Mouse (Mus musculus) liver, adult 2 months (tissue): ENCODE data around the gene Zfp64. TPM values are rescaled to one million over a fixed set of nuclear protein-coding genes. Genes with fewer than 3 reads are reported as not detected.

Experiments used
- DNase-seq: peaks from one replicate; pipeline ENCODE4 v3.0.0-alpha.2; 2011; ENCODE audit warnings: low read depth, low spot score; ENCODE audit errors: extremely low read depth
- H3K27ac ChIP-seq: fragments of 200-500 bp; replicated peaks from 2 replicates; pipeline ENCODE4 v1.5.1; 2012; ENCODE audit warnings: low read depth, mild to moderate bottlenecking, control low read depth, inconsistent platforms, low read length; ENCODE audit not compliant: insufficient read depth
- H3K27me3 ChIP-seq: fragments of 200-500 bp; 2 replicates; pipeline ENCODE4 v1.6.1; 2012; ENCODE audit warnings: mild to moderate bottlenecking, moderate library complexity, low read length, inconsistent platforms; ENCODE audit not compliant: control insufficient read depth, insufficient read depth
- H3K36me3 ChIP-seq: fragments of 200-500 bp; 2 replicates; pipeline ENCODE4 v1.6.1; 2012; ENCODE audit warnings: low read length, inconsistent platforms; ENCODE audit not compliant: control insufficient read depth, insufficient read depth
- H3K4me1 ChIP-seq: fragments of 200-500 bp; 2 replicates; pipeline ENCODE4 v1.6.1; 2011; ENCODE audit warnings: low read length; ENCODE audit not compliant: control insufficient read depth, insufficient read depth
- H3K4me3 ChIP-seq: fragments of 200-500 bp; 2 replicates; pipeline ENCODE4 v1.5.1; 2011; ENCODE audit warnings: low read depth, mild to moderate bottlenecking, control low read depth, low read length, moderate library complexity; ENCODE audit not compliant: insufficient read depth
- H3K79me2 ChIP-seq: fragments of 200-500 bp; 2 replicates; pipeline ENCODE4 v1.6.1; 2012; ENCODE audit warnings: inconsistent platforms, mild to moderate bottlenecking, low read length, moderate library complexity; ENCODE audit not compliant: control insufficient read depth, insufficient read depth
- H3K9ac ChIP-seq: fragments of 200-500 bp; 2 replicates; pipeline ENCODE4 v1.6.1; 2012; ENCODE audit warnings: low read depth, mild to moderate bottlenecking, control low read depth, inconsistent platforms, low read length
- CTCF ChIP-seq: fragments of 200-500 bp; IDR thresholded peaks from 2 replicates; pipeline ENCODE4 v1.5.1; 2011; ENCODE audit warnings: low read depth, low read length, control low read depth
- POLR2A ChIP-seq: fragments of 200-500 bp; IDR thresholded peaks from 2 replicates; pipeline ENCODE4 v1.6.1; 2011; ENCODE audit warnings: low read length, control low read depth; ENCODE audit not compliant: insufficient read depth; ENCODE audit errors: extremely low read depth
- WGBS: fragments of 180-500 bp; shearing (Covaris S2); methylation state at CpG from one replicate; pipeline ENCODE4 v1.1.7; 2018; 5-methylcytosine and 5-hydroxymethylcytosine counted together
- polyA plus RNA-seq: library from polyadenylated mRNA; depleted of rRNA; stranded (reverse); fragments of >200 nt; gene quantifications from 2 replicates; pipeline ENCODE4 v1.2.3, GENCODE M21; 2012
- total RNA-seq: library from RNA; depleted of rRNA; stranded (reverse); fragments of >200 nt; gene quantifications from 2 replicates; pipeline ENCODE4 v1.2.3, GENCODE M21; 2014

Zfp64 gene
- total and polyA plus RNA-seq, 2 experiments = 5.6 to 14.3 TPM

- H3K4me3 ChIP-seq = no peak overlapping the region
- no peaks in the 10 kb centered on the region for H3K4me1 ChIP-seq
- no peak overlapping the region for H3K27ac ChIP-seq
- no peaks in the 10 kb centered on the region for H3K27me3 ChIP-seq
- H3K79me2 ChIP-seq = no peaks in the 10 kb centered on the region
- H3K36me3 ChIP-seq = no peaks in the 10 kb centered on the region
- no peak for DNase-seq
- 85% methylated on average over 3 of the region's 3 CpGs for WGBS
- TF ChIP-seq POLR2A = no peak
- no peak for TF ChIP-seq CTCF
- H3K9ac ChIP-seq = no peak overlapping the region
Measured at GRCm38 (mm10) chr2:168960814-168961213, 5.4 kb upstream of the Zfp64 start.

GRCm38 (mm10) chr2:168959339-168959885 is 4.0 kb upstream of the Zfp64 start:
- Histone ChIP-seq H3K4me1 (peaks cover 2% of the 10 kb centered on the region; the same call in 1 of the 2 replicates), H3K4me3 (no peak overlapping the region), H3K36me3 (no peaks in the 10 kb centered on the region), H3K79me2 (peaks cover 5% of the 10 kb centered on the region; the same call in 1 of the 2 replicates), H3K9ac (no peak overlapping the region), H3K27me3 (no peaks in the 10 kb centered on the region), H3K27ac (no peak overlapping the region)
- no peak for DNase-seq
- 82% methylated on average over 14 of the region's 14 CpGs for WGBS
- TF ChIP-seq CTCF (no peak), POLR2A (no peak)

DNA sequence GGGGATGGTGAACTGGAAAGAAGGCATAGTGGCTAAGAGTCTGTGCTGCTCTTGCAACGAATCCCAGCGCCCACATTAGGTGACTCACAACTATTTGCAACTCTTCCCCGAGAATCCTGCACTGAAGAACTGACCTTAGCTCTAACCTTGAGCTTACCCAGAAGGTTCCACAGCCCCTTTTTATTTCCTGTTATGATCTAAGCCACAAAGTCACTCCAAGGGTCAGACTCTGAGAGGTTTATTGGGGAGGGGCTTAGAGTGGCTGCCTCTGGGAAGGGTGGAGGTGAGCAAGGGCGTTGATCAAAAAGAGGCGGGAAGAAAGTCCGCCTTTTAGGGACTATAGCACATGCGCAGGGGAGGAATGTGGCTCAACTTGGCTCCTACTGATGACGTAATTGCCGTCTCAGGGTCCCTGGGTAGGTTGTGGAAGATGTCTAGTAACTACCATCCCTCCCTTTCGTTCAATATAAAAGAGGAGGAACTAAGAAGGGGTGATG is 511 bp upstream of the Zfp64 start:
- Histone ChIP-seq H3K4me1 (peaks cover 8% of the 10 kb centered on the region), H3K36me3 (no peaks in the 10 kb centered on the region), H3K9ac (no peak overlapping the region), H3K27me3 (no peaks in the 10 kb centered on the region), H3K4me3 (no peak overlapping the region), H3K27ac (no peak overlapping the region), H3K79me2 (peaks cover 12% of the 10 kb centered on the region; the same call in 1 of the 2 replicates)
- TF ChIP-seq POLR2A (no peak), CTCF (no peak)
- 57% methylated on average over 10 of the region's 10 CpGs for WGBS
- no peak for DNase-seq

- Histone ChIP-seq H3K4me1 (peaks cover 8% of the 10 kb centered on the region), H3K36me3 (peaks cover 8% of the 10 kb centered on the region; the same call in 1 of the 2 replicates), H3K4me3 (peak overlapping the region; percentile 72), H3K27ac (no peak overlapping the region), H3K79me2 (peaks cover 12% of the 10 kb centered on the region; the same call in 1 of the 2 replicates), H3K9ac (peak overlapping the region; percentile 93), H3K27me3 (no peaks in the 10 kb centered on the region)
- WGBS = 4% methylated on average over 8 of the region's 8 CpGs
- peak; percentile 17 for DNase-seq
- TF ChIP-seq POLR2A (no peak), CTCF (no peak)
Measured at GRCm38 (mm10) chr2:168954376-168954775, 1.0 kb downstream of the Zfp64 start.

DNA sequence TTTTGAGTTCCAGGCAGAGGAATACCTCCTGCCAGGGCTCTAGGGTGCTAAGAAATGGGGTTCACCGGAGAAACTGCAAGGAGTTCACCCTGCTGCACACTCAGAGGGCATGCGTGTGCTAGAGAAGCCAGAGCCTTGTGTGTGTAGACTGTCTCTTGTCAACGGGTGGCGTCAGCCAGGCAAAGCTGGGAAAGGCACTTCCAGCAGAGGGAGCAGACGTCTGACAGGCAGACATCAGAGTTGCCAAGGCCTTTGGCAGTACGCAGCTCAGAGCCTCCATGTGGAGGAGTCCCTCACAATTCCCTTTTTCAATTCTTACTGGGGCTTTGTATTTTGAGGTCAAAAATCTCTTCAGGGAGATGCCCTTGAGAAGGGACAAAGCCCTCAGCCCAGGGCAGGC is 6.9 kb downstream of the Zfp64 start:
- Histone ChIP-seq H3K9ac (no peak overlapping the region), H3K27me3 (no peaks in the 10 kb centered on the region), H3K4me3 (no peak overlapping the region), H3K4me1 (no peaks in the 10 kb centered on the region; the same call in 1 of the 2 replicates), H3K27ac (no peak overlapping the region), H3K36me3 (peaks cover 19% of the 10 kb centered on the region; the same call in 1 of the 2 replicates), H3K79me2 (peaks cover 3% of the 10 kb centered on the region)
- no peak for DNase-seq
- TF ChIP-seq POLR2A (no peak), CTCF (no peak)
- 92% methylated on average over 6 of the region's 6 CpGs for WGBS

GRCm38 (mm10) chr2:168947663-168948062 is 7.7 kb downstream of the Zfp64 start:
- TF ChIP-seq POLR2A = no peak
- peak; percentile 18; the same call in 1 of the 2 replicates for TF ChIP-seq CTCF
- DNase-seq = no peak
- H3K27ac ChIP-seq = no peak overlapping the region
- no peak overlapping the region for H3K4me3 ChIP-seq
- peaks cover 19% of the 10 kb centered on the region; the same call in 1 of the 2 replicates for H3K36me3 ChIP-seq
- H3K79me2 ChIP-seq = peaks cover 2% of the 10 kb centered on the region; the same call in 1 of the 2 replicates
- no peaks in the 10 kb centered on the region for H3K4me1 ChIP-seq
- WGBS = 100% methylated on average over 1 of the region's 1 CpGs
- no peak overlapping the region for H3K9ac ChIP-seq
- no peaks in the 10 kb centered on the region for H3K27me3 ChIP-seq
